Mouse (Mus musculus) heart, embryonic 12.5 days (tissue): ENCODE data around the gene Man2c1. TPM values are rescaled to one million over a fixed set of nuclear protein-coding genes. Genes with fewer than 3 reads are reported as not detected.

Experiments used
- ATAC-seq: fragments of 200-750 bp; cut with Nextera tagmentation; 2 replicates; pipeline ENCODE4 v1.8.0; 2017; ENCODE audit warnings: moderate TSS enrichment, moderate library complexity; ENCODE audit not compliant: insufficient number of reproducible peaks, low FRiP score
- H3K27ac ChIP-seq: fragments of 300-500 bp; sonication (generic); 2 replicates; pipeline ENCODE4 v1.5.1; 2016; ENCODE audit warnings: mild to moderate bottlenecking, moderate library complexity; ENCODE audit not compliant: poor library complexity, severe bottlenecking
- H3K27me3 ChIP-seq: fragments of 300-500 bp; sonication (generic); replicated peaks from 2 replicates; pipeline ENCODE4 v1.6.1; 2016; ENCODE audit warnings: mild to moderate bottlenecking, moderate library complexity
- H3K36me3 ChIP-seq: fragments of 300-500 bp; sonication (generic); 2 replicates; pipeline ENCODE4 v1.6.1; 2016; ENCODE audit warnings: mild to moderate bottlenecking, moderate library complexity
- H3K4me1 ChIP-seq: fragments of 300-500 bp; sonication (generic); replicated peaks from 2 replicates; pipeline ENCODE4 v1.6.1; 2016; ENCODE audit warnings: mild to moderate bottlenecking
- H3K4me2 ChIP-seq: fragments of 300-500 bp; sonication (generic); 2 replicates; pipeline ENCODE4 v1.6.1; 2016; ENCODE audit warnings: mild to moderate bottlenecking, moderate library complexity
- H3K4me3 ChIP-seq: fragments of 300-500 bp; sonication (generic); 2 replicates; pipeline ENCODE4 v1.5.1; 2016; ENCODE audit warnings: mild to moderate bottlenecking
- H3K9ac ChIP-seq: fragments of 300-500 bp; sonication (generic); 2 replicates; pipeline ENCODE4 v1.6.1; 2016; ENCODE audit warnings: mild to moderate bottlenecking, moderate library complexity
- H3K9me3 ChIP-seq: fragments of 300-500 bp; sonication (generic); replicated peaks from 2 replicates; pipeline ENCODE4 v1.6.1; 2016; ENCODE audit warnings: mild to moderate bottlenecking, moderate library complexity
- whole genome bisulfite sequencing: fragments of 180-500 bp; shearing (Covaris S2); methylation state at CpG from one replicate; pipeline ENCODE4 v1.1.7; 2016; 5-methylcytosine and 5-hydroxymethylcytosine counted together
- polyA plus RNA-seq: library from polyadenylated mRNA; unstranded; fragments of >200 nt; fragmentation: Nextera tagmentation; extraction: Ambion mirVana; gene quantifications from 2 replicates; pipeline ENCODE4 v1.2.1, GENCODE M21; 2016

The Man2c1 gene
- polyA plus RNA-seq, 1 experiment from 2014 or later, result 59.6 TPM

DNA sequence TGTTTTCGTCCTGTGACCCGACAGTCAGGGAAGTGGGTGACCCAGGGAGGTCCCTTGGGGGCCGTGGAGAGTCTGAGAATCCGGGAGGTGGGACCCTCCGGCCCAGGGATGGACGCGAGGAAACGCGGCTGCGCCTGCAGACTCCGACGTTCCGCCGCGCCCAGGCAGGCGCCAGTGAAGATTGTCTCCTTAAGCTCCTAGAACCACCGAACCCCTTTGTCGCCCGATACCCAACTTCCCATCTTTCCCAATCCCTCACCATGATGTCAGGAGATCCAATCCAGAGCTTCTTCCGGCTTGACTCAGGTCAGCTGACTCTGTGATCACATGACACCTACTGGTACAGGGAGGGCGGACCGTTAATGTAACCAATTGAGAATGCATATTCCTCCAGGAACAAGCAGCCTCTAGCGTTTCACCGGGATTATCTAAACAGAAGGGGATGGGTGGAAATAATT, 27.6 kb downstream of the Man2c1 start, which contains the start of gene Commd4:
Gene Commd4 (minus strand): TSS at position 319 of the 458 bp plus-strand sequence.
- Histone ChIP-seq H3K9ac (peak within 1 kb of the TSS; percentile 68), H3K9me3 (no peaks in the 10 kb centered on the region), H3K36me3 (peaks cover 21% of the 10 kb centered on the region), H3K4me3 (peak within 1 kb of the TSS; percentile 67), H3K4me1 (peaks cover 14% of the 10 kb centered on the region), H3K27ac (no peak within 1 kb of the TSS), H3K4me2 (peak within 1 kb of the TSS; percentile 96), H3K27me3 (0 out of 2 replicates have a peak, but pooled peaks cover 4% of the 10 kb centered on the region)
- peak; percentile 85 for ATAC-seq
- under 1% methylated on average over 24 of the region's 24 CpGs for WGBS

- 40% methylated on average over 11 of the region's 11 CpGs for WGBS
- H3K27me3 ChIP-seq, result 0 out of 2 replicates have a peak, but pooled peaks cover 4% of the 10 kb centered on the region
- H3K9me3 ChIP-seq, result no peaks in the 10 kb centered on the region
- ATAC-seq, result no peak
- H3K4me1 ChIP-seq, result peaks cover 14% of the 10 kb centered on the region
- peaks cover 21% of the 10 kb centered on the region for H3K36me3 ChIP-seq
- no peak overlapping the region for H3K27ac ChIP-seq
- peak overlapping the region; percentile 68; the same call in 1 of the 2 replicates for H3K9ac ChIP-seq
- H3K4me3 ChIP-seq, result peak overlapping the region; percentile 67
- peak overlapping the region; percentile 96 for H3K4me2 ChIP-seq
Measured at GRCm38 (mm10) chr9:57158506-57158905, 28.0 kb downstream of the Man2c1 start.

DNA sequence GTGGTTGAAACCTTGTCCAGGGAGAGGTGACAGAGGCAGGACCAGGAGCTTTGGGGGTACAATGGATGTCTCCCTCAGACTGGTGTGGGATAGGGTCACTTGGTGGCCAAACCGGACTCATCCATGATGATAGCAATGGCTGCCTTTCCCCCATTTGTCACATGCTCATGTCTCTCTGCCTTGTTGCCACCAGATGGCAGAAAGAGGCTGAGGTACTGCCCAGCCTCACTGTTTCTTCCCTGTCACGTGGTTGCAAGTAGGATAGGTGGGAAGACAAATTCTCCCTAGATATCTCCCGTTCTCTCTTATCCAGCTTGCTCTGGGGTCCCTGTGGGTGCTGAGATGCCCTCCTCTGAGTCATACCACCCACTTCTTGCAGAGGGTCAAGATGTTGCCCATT, 32.0 kb downstream of the Man2c1 start:
- Histone ChIP-seq H3K4me1 (peaks cover 6% of the 10 kb centered on the region), H3K9ac (no peak overlapping the region), H3K4me3 (no peak overlapping the region), H3K36me3 (no peaks in the 10 kb centered on the region), H3K27me3 (0 out of 2 replicates have a peak, but pooled peaks cover 4% of the 10 kb centered on the region), H3K9me3 (no peaks in the 10 kb centered on the region), H3K4me2 (no peak overlapping the region), H3K27ac (no peak overlapping the region)
- 7% methylated on average over 3 of the region's 3 CpGs for WGBS
- no peak for ATAC-seq

DNA sequence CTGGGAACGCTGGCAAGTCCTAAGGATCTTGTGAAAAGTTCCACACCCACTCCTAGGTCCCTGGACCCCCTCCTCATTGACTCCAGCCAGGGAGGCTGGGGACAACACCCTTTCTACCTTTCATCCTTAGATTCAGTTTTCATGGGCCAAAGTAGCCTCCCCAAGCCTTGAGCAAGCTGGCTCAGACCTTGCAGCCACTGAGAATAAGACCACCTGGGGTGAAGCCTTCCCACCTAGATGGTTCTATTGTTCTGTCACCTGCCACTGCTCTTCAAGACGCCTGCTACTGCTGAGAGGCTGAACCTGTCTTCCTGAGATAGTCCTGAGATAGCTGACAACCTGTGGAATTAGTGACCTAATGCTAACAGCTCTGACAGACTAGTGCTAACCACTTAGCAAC, 32.6 kb downstream of the Man2c1 start:
- 43% methylated on average over 2 of the region's 2 CpGs for WGBS
- Histone ChIP-seq H3K27ac (no peak overlapping the region), H3K4me2 (no peak overlapping the region), H3K9me3 (no peaks in the 10 kb centered on the region), H3K36me3 (no peaks in the 10 kb centered on the region), H3K27me3 (0 out of 2 replicates have a peak, but pooled peaks cover 4% of the 10 kb centered on the region), H3K4me3 (no peak overlapping the region), H3K9ac (no peak overlapping the region), H3K4me1 (0 out of 2 replicates have a peak, but pooled peaks cover 3% of the 10 kb centered on the region)
- no peak for ATAC-seq

GRCm38 (mm10) chr9:57166173-57166572, 35.7 kb downstream of the Man2c1 start:
- Histone ChIP-seq H3K9ac (no peak overlapping the region), H3K9me3 (no peaks in the 10 kb centered on the region), H3K4me3 (no peak overlapping the region), H3K27ac (no peak overlapping the region), H3K4me2 (no peak overlapping the region), H3K36me3 (no peaks in the 10 kb centered on the region), H3K4me1 (no peaks in the 10 kb centered on the region), H3K27me3 (no peaks in the 10 kb centered on the region)
- 81% methylated on average over 2 of the region's 2 CpGs for WGBS
- no peak for ATAC-seq

- H3K4me3 ChIP-seq, result no peak overlapping the region
- H3K36me3 ChIP-seq, result no peaks in the 10 kb centered on the region
- H3K9ac ChIP-seq, result no peak overlapping the region
- H3K9me3 ChIP-seq, result no peaks in the 10 kb centered on the region
- H3K4me1 ChIP-seq, result no peaks in the 10 kb centered on the region
- 72% methylated on average over 5 of the region's 5 CpGs for WGBS
- ATAC-seq, result no peak
- no peak overlapping the region for H3K4me2 ChIP-seq
- no peak overlapping the region for H3K27ac ChIP-seq
- H3K27me3 ChIP-seq, result no peaks in the 10 kb centered on the region
Measured at GRCm38 (mm10) chr9:57168411-57168810, 37.9 kb downstream of the Man2c1 start.

Other genes starting within 250 kb of the Man2c1 start
- 10.2 and 10.5 TPM in 2 replicates for gene Snx33, start 202.3 kb upstream of the Man2c1 start, polyA plus RNA-seq
- 58.2 and 65.0 TPM in 2 replicates for gene Imp3, start 193.2 kb upstream of the Man2c1 start, polyA plus RNA-seq
- 16.7 and 17.4 TPM in 2 replicates for gene Snupn, start 179.8 kb upstream of the Man2c1 start, polyA plus RNA-seq
- 22.4 and 22.9 TPM in 2 replicates for gene Ptpn9, start 135.8 kb upstream of the Man2c1 start, polyA plus RNA-seq
- gene Sin3a, start 58.6 kb upstream of the Man2c1 start, polyA plus RNA-seq, result 29.3 and 29.6 TPM in 2 replicates
- 4.3 and 5.2 TPM in 2 replicates for gene Neil1, start 17.6 kb downstream of the Man2c1 start, polyA plus RNA-seq
- gene Commd4, start 27.6 kb downstream of the Man2c1 start, polyA plus RNA-seq, result 60.3 and 61.5 TPM in 2 replicates
- not detected in 2 replicates for gene Trcg1, start 105.9 kb downstream of the Man2c1 start, polyA plus RNA-seq
- gene 1700017B05Rik, start 131.9 kb downstream of the Man2c1 start, polyA plus RNA-seq, result 17.4 and 17.9 TPM in 2 replicates